Mouse (Mus musculus) spleen, adult 18-20 months (tissue): ENCODE results near the gene Frmpd3.
"Not testable (repeated sequence)": the region's sequence is repeated elsewhere in the genome, so short reads cannot be mapped to it uniquely, and the experiment has no call there.

Source experiments
- DNase-seq, 2 experiments: peaks; one replicate each; pipeline ENCODE4 v3.0.0; 2022; ENCODE audit warnings: mixed read lengths in 2 of 2

The Frmpd3 gene

GRCm38 (mm10) chrX:140341656-140342392, at the start of gene Frmpd3:
TSS of gene Frmpd3 (plus strand) at chrX:140342263.
- no peak for DNase-seq

- DNase-seq = no peak
Measured at GRCm38 (mm10) chrX:140303731-140304130, 38.3 kb upstream of the Frmpd3 start.

- DNase-seq = no peak
Measured at GRCm38 (mm10) chrX:140305652-140306051, 36.4 kb upstream of the Frmpd3 start.

- DNase-seq = no peak
Measured at GRCm38 (mm10) chrX:140317931-140318330, 24.1 kb upstream of the Frmpd3 start.

GRCm38 (mm10) chrX:140319131-140319530, 22.9 kb upstream of the Frmpd3 start:
- DNase-seq = no peak

- not testable (repeated sequence) for DNase-seq
Measured at GRCm38 (mm10) chrX:140320671-140321070, 21.4 kb upstream of the Frmpd3 start.

- DNase-seq = no peak
Measured at GRCm38 (mm10) chrX:140342393-140343163, 515 bp downstream of the Frmpd3 start.

GRCm38 (mm10) chrX:140375628-140376027, 33.6 kb downstream of the Frmpd3 start:
- no peak for DNase-seq

- DNase-seq = no peak
Measured at GRCm38 (mm10) chrX:140399986-140400385, 57.9 kb downstream of the Frmpd3 start.

- DNase-seq = no peak
Measured at GRCm38 (mm10) chrX:140402904-140403303, 60.8 kb downstream of the Frmpd3 start.

GRCm38 (mm10) chrX:140406079-140406478, 64.0 kb downstream of the Frmpd3 start:
- no peak for DNase-seq

- no peak for DNase-seq
Measured at GRCm38 (mm10) chrX:140406501-140406900, 64.4 kb downstream of the Frmpd3 start.

GRCm38 (mm10) chrX:140407593-140407992, 65.5 kb downstream of the Frmpd3 start:
- DNase-seq = no peak

GRCm38 (mm10) chrX:140418467-140418866, 76.4 kb downstream of the Frmpd3 start:
- no peak for DNase-seq

- DNase-seq = no peak
Measured at GRCm38 (mm10) chrX:140427124-140427523, 85.1 kb downstream of the Frmpd3 start.

- DNase-seq = peak in 1 of 2 experiments; percentile 23
Measured at GRCm38 (mm10) chrX:140428252-140428651, 86.2 kb downstream of the Frmpd3 start.

GRCm38 (mm10) chrX:140429985-140430384, 87.9 kb downstream of the Frmpd3 start:
- no peak for DNase-seq

GRCm38 (mm10) chrX:140430506-140430905, 88.4 kb downstream of the Frmpd3 start:
- DNase-seq = no peak

GRCm38 (mm10) chrX:140431981-140432380, 89.9 kb downstream of the Frmpd3 start:
- no peak for DNase-seq

- no peak for DNase-seq
Measured at GRCm38 (mm10) chrX:140432786-140433185, 90.7 kb downstream of the Frmpd3 start.

GRCm38 (mm10) chrX:140437906-140438305, 95.8 kb downstream of the Frmpd3 start:
- no peak for DNase-seq

- no peak for DNase-seq
Measured at GRCm38 (mm10) chrX:140445551-140445950, 103.5 kb downstream of the Frmpd3 start.

- no peak for DNase-seq
Measured at GRCm38 (mm10) chrX:140450071-140450470, 108.0 kb downstream of the Frmpd3 start.

- DNase-seq = peak; percentile 74 to 84
Measured at GRCm38 (mm10) chrX:140456279-140456731, 114.2 kb downstream of the Frmpd3 start, which contains the start of gene Prps1. TSS of gene Prps1 (plus strand) at chrX:140456613.
